Mouse (Mus musculus) inflammation-experienced regulatory T-cells, adult 16 weeks (primary cell): Measurements from ENCODE around the gene Abca12. TPM values are rescaled to one million over a fixed set of nuclear protein-coding genes. Genes with fewer than 3 reads are reported as not detected.

Experiments
- polyA plus RNA-seq: library from polyadenylated mRNA; unstranded; fragments of 100-300 nt; shearing (Covaris generic); gene quantifications from one replicate; pipeline ENCODE4 v1.2.1, GENCODE M21; 2017

Gene Abca12
- not detected for polyA plus RNA-seq

GRCm38 (mm10) chr1:71414810-71415209, at the start of gene Abca12:
Abca12 (minus strand) TSS chr1:71414910.

Other genes with a start within 250 kb of the Abca12 start
- gene Atic, start 142.2 kb upstream of the Abca12 start, polyA plus RNA-seq, result 25.7 TPM
- gene Fn1, start 238.3 kb upstream of the Abca12 start, polyA plus RNA-seq, result 0.45 TPM